Mouse (Mus musculus): ENCODE results near the gene Neurl1b.
A peak's percentile ranks its signal among the peaks of the same experiment; 100 is the strongest.

Gene Neurl1b

DNA sequence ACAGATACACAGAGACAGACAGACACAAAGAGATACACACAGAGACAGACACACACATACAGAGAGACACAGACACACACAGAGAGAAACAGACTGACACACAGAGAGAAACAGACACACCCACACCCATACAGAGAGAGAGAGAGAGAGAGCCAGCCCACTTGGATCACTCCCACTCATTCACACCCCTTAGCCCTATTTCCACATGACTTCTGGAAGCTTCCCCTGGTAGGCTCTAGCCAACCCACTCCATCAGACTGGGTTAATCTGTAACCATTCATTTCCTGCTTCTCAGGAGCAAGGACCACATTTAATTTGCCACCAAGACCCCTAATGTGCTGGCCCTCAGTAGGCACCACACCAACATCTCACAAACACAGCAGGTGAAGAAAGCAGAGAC is 42.9 kb downstream of the Neurl1b start:
- no peak for DNase-seq

DNA sequence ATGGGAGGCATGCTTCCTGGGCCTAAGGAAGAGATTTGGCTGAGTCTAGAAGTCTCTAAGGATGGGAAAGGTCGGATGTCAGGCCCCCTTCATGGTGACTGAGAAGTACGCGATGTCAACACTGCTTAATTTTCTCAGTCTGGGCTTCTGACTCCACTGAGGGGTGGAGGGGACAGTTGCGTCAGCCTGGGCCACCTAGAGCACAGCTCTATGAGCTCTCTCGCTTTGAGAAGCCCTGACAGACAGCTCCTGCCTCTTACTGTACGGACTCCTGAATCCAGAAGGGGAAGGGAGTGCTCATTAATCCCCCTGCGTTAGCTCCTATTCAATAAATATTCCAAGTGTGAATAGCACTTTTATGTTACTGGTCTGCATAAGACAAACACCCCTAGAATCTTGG is 43.4 kb downstream of the Neurl1b start:
- no peak for DNase-seq

DNA sequence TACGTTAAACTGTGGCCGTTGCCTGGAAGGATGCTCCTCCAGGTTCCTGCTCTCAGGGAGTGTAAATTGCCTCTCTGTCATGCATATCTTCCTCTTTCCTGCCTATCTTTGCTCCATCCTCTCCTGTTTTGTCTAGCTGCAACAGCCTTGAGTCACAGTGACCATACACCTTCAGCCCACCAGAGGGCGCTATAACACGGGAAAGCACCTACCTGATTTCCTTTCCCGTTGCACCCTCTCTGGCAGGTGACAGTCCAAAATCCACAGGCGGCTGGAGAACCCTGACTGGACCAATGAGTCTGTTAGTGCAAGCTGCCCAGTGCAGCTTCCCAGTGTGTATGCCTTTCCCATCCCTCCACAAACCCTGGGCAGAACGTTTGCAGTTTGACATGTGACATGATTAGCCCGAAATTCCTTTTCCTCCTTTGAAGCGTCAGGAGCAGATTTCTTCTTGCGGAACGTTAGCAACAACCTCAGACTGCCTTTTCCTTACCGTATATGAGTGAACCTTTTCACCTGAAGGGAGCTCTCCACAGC is 48.1 kb downstream of the Neurl1b start:
- peak; percentile 77 for DNase-seq

DNA sequence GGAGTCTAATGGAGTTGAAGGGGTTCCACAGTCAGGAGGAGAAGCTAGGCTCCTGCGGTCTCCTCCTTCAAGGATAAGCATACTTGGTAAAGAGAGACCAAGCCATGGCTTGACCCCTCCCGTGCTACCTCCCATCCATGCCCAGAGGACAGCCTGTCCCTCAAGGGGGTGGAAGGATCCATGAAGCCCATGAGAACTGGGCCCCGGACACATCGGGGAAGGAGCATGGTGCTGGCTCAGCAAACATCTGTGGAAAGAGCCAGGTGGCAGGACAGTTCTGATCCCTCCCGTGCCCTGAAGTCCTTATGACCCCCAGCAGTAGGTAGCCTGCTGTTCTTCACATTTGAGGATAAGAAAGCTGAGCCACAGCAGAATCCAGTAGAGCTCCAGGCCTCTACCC is 48.8 kb downstream of the Neurl1b start:
- DNase-seq, result no peak

DNA sequence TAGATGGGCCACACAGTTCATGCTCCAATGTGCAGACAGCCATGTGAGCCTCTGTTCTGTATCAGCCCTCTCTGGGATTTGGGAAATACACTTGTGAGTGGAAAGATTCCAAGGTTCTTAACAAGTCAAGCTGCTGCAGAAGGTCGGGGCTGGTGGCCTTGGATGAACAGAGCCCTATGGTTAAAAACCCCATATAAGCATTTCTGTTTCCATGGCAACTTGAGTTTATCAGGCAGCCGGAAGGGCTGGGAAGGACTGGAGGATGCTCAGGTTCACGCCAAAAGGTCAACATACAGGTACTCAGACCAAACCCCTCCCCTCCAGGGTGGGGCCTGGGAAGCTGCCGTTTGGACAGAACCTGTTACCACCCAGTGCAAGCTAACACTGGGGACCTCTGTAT is 49.4 kb downstream of the Neurl1b start:
- no peak for DNase-seq

DNA sequence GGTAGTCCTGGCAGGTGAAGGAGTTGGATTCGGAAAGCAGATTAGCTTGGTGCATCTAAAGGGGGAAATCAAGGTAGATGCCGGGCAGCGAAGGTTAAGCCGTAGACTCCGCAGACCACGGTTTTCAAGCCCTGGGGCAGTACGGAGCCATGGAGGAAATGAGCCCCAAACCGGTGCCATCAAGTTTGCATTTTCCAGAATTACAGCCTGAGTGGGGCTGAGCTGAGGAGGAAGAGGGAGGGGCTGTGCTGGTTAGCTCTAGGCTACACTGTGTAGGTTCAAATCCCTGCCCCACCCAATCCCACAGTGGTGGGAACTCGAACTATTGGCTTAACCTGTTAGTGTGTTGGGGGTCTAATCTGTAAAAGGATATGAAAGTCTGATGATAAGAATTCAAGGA is 49.9 kb downstream of the Neurl1b start:
- no peak for DNase-seq

DNA sequence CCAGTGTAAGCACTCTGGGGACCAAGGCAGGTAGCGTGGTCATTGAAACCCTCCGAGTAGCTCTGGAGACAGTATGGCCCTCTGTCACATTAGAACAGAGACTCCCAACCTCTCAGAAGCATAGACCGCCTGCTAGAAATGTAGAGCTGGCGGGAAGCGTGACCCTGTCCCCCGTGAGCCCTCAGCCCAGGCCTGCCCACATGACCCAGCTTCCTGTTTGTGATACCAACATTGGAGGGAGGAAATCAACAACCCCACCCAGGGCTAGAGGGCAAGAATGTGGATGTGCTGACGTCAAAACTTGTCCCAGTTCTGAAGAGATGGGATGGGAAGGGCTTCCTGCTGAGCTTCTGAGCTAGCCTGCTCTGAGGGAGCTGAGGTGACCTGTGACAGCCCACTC is 50.3 kb downstream of the Neurl1b start:
- DNase-seq, result no peak

DNA sequence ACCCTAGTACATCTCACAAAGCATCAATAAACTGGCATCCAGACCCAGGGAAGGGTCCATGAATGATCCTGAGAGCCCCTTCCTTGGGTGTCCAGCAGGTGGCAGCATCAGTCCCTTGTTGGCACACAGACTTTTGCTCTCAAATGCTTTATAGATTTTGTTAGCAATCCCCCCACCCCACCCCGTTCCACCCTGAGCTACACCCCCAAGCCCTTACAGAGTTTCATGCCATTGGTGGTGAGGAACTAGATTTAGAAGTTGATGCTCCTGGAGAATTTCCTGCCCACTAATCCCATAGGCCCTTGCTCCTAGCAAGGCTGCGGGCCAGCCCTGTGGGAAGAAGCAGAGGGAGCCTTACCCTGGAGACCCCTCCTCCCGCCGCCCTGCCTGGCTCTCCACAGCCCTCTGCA is 52.1 kb downstream of the Neurl1b start:
- peak; percentile 60 for DNase-seq

DNA sequence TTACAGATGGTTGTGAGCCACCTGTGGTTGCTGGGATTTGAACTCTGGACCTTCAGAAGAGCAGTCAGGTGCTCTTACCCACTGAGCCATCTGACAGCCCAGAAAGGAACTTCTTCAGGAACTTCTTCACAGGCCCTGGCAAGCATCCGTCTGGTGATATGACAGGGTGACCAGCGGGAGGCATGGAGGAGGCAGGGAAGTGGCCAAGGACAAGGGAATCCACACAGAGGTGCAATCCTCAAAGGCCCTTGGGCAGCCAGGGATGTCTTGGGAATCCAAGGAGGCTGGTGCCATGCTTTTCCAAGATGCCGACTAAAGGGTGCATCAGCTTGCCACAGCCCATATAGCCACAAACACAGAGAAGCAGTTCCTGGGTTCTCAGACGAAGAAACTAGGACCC is 53.0 kb downstream of the Neurl1b start:
- DNase-seq, result no peak

DNA sequence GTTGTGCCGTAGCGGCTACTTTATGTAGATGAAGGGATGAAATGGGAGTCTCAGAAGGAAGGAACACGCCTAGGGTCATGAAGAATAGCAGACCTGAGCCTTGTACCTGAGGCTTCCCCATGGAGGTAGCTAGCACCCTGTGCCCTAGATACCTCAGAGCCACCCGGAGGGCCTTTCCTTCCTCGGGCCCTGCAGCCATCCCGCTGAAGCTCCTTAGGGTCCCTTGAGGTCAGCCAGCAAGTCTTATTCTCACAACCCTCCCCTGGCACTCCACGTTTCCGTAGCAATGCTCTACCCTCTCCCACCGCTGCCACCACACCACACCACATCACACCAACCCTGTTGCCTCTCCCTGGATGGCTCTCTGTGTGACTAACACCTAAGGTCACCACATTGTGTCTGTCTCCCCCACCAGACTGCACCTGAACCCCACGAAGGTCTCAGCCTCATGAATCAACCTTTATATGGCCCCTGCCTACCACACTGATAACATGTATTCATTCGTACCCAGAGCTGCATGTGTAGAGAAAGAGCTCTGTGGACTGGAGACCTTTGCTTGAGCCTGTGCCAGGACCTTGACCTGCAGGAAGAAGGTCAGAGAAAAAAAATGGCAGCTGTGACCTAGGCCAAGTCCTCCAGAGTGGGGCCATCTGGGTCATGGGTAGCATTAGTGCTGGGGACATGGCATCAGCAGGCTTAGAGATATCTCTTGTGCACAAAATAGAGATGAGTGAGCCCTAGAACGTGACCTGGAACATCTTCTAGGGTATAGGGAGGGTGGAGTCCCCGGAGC is 53.7 kb downstream of the Neurl1b start:
- no peak for DNase-seq

DNA sequence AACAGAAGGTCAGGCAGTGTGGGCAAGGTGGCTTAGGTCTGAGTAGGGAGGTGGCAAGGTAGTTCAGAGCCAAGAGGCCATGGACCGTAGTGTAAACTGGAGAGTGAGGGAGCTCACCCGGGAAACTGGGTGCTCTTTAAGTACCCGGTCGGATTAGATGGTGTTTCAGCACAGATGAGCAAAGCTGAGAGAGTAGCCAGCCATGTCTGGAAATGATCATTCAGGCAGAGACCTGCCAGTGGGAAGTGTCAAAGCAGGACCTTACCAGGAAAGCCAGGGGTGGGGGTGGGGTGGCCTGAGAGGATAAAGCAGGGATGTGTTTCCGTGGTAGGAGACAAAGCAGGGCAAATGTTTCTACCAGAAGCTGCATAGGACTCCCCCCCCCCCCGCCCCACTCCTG is 62.2 kb downstream of the Neurl1b start:
- no peak for DNase-seq

DNA sequence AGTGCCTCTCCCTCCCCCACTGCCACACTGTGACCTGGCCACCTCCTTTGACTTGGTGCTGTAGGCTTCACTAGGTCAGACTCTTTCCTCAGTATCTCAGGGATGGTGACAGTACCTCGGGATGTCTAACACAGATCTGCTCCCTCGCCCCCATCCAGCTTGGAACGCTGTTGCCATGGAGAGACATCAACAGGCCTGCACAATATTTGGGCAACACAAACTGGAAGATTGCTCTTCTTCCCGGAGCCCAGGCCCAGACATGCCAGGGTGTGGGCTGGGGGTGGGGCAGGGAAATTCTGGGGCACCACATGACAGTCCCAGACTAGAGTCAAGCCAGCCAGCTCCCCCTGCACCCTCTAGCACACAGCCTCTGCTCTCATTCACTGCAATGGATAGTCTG is 64.0 kb downstream of the Neurl1b start:
- no peak for DNase-seq

DNA sequence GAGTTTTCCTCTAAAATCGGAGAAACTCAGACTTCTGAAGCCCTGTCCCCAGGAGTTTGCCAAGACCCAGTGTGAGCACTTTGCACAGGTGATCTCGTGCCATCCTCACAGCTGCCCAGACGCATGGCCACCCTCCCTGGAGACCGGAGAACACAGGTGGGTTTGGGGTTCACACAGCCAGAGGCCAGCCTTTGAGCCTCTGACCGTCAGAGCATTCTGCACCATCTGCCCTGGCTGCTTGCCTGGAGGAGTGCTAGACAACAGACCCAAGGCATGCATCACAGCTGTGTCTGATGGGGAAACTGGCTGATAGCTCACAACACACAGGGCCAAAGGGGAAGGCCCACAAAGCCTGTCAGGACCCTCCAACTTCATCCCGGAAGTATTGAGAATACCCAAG is 65.0 kb downstream of the Neurl1b start:
- no peak for DNase-seq

DNA sequence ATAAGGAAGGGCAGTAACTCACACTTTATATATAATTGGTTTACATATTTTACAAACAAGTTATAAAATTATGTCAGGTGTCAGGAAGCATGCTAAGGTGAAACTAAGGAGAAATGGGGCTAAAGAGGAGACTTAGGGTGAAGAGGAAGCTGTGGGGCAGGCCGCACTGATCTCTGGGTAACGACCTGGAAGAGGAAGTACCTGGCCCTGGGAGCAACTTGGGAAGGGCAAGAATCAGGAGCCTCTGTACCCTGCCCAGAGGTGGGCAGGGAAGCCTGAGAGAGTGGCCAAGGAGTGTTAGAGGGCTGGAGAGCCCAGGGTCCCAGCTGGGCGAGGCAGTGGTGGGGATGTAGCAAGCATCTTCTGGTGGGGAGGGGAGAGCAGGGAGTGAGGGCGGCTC is 66.3 kb downstream of the Neurl1b start:
- no peak for DNase-seq

DNA sequence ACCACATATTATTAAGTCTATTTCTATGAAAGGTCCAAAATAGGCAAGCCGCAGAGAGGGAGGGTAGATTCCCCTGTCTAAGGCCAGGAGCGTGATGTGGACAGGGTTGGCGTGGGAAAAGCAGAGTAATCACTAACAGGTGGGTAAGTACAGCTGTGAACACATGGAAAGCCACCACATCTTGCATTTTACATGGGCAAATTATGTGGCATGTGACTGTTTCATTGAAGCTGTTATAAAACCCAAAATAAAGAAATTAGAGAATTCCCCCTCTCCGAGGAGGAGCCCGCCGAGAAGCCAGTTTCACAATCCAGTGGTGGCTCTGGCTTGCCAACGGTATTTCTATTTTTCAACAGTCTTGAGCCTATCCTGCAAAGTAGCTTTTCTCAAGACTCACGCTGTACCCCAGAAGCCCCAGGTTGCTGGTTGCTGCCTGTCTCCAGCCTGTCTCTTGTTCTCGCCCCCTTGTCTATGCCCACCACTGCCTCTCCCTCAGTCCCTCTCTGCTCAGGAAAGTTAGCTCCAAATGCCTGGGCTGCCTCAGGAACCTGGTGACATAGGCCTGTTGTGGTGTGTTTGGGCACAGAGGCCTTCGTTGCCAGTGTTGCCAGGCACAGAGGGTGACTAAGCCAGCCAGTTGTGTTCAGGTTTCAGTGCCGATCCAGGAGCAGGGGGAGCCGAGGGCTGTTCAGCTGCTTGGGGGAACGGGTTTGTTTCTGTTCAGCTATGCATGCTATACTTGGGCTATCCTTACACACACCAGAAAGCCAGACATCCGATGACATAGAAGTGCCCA is 70.2 kb downstream of the Neurl1b start:
- no peak for DNase-seq

DNA sequence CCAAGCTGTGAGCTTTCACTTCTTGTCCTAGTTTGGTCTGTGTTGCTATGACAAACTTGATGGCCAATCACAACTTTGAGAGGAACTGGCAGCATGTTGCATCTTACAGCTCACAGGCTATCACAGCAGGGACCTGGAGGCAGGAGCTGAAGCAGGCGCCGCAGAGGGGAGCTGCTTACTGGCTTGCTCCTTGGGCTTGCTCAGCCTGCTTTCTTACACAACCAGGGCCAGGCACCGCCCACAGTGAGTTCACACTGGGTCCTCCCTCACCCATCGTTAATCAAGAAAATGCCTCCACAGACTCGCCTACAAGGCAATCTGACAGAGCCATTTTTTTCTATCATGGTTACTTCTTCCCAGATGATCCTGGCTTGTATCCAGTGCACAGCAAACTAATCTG is 72.6 kb downstream of the Neurl1b start:
- DNase-seq, result no peak

DNA sequence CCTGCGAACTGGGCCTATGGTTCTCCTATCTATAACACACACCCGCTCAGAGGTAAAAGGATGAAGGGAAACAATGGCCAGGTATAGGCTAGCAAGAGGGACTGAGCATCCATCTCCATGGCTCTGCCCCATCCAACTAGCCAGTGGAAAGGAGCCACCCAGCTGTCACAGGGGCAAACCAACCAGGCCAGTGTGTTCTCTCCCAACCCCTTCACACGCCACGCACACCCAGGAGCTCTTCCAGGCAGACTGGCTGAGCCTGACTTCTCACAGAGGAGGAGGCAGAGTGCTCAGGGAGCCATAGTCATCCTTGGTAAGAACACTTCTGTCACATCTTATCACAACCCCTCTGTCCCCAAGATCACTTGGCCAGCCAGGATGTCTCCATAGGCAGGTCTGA is 73.3 kb downstream of the Neurl1b start:
- DNase-seq, result no peak

DNA sequence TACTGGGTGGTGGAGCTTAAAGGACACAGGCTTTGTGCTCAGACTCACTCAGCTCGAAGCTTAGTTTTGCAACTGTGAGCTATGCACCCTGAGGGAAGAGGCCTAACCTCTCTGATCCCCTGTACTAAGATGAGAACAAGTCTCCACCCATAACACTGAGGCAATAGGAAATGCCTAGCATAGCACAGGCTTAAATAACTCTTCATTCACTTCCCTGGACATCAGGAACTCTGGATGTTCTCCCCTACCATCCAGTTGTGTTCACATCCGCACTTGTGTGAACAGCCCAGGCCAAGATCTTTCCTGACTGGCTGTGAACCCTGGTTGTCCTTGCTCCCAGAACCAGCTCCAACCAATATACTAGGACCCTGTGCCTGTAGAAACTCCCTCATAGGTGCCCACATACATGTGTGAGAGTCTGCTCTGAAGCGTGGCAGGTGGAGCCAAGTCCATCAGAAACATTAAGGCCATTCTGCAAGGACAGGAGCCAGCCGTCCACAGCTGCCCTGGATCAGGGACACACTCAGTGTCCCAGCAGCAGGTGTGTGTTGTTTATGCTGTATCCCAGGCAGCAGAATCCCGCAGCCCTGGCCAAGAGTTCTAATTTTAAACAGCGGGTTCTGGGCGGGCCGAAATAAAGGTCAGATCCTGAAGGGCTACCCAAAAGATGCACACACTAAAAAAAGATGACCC is 74.2 kb downstream of the Neurl1b start:
- no peak for DNase-seq

DNA sequence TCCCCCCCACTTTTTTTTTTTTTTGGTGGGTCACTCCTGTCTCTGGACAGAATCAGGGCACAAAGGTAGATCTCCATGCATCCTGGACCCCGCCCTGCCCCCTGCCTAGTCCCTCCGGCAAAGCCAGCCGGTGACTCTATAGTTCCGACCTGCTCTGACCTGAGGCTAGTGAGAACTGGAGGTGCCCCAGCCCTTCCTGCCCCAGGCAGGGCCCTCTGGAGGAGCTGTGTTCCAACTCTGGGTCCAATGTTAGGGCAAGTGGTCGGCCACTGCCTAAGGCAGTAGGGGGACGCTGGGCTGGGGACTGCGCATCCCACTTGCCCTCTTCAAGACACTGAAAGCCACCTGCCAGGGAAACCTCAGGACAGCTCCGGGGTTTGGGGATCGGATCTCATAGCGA is 75.4 kb downstream of the Neurl1b start:
- DNase-seq, result no peak

DNA sequence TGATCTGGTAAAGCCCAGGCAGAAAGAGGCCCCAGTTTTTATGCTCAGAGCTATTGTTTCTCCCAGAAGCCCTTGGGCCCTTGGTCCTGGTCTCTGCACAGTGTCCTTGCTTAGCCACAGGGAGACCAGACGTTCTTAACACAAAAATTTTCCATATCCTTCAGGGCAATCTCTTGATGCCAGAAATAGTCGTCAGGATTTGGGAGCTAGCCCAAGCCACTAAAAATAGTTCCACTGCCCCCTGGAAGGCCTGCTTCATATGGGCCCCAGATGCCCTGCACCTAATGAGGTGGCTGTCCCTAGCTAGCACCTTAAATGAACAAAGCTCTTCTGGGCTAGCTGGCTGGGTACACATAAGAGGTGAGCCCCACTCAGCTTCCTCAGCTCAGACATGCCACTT is 76.3 kb downstream of the Neurl1b start:
- DNase-seq, result no peak

DNA sequence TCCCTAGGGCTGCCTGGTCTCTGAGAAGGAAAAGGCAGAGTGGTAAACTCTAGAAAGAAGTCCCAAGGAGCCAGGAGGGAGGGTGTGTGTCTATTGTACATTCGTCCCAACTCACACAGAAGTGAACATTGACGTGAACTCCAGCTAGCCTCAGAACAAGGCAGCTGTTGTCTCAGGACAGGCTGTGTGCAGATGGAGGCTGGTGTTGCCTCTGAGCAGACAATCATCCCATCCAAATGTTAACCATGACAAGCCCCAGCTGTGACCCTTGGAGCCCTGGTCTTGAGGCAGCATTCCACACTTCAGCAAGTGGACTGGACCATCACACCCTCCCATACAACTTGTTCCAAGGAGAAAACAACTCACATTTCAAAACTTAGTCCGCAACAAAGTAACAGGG is 77.6 kb downstream of the Neurl1b start:
- no peak for DNase-seq

DNA sequence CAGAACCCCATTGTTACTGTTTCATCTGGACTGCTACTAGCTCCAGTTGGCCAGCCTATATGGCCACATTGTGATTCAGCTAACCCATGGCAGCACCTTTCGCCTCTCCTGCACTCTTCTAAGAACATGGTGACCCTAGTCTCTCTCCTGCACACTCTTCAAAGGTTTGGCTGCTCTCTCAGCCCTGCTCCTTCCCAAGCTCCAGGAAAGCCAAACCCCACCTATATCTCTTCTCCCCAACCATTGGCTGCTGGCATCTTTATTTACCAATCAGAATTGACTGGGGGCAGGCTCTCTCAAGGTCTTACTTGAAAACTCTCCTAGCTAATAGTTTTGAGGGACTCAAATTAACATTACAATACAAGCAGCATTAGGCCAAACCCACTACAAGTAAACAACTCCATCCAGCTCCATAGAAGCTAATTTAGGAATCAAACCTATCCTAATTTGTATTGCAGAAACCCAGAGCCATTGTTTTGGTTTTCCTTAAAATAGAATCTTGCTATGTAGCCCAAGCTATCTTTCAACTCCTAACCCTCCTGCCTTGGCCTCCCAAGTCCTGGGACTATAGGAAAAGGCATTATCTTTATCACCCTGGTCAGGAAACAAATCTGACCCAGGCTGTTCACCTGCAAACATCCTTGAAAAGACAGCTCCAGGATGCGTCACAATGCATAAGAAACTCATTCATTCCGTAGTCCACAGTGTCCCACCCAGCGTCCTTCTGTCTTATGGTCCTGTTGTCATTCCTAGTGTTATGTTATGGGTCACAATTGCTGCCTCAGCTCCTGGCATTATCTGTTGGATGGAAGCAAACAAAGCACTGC is 80.2 kb downstream of the Neurl1b start:
- no peak for DNase-seq

Data from right cerebral cortex, adult 18-20 months (tissue).